Mouse (Mus musculus) cerebellum, adult 2 months (tissue): Measurements from ENCODE around the gene Ddt. TPM values are rescaled to one million over a fixed set of nuclear protein-coding genes. Genes with fewer than 3 reads are reported as not detected.

Source experiments
- DNase-seq, 2 experiments: peaks; one replicate each; pipeline ENCODE4 v3.0.0; 2021
- H3K27ac ChIP-seq: fragments of 200-500 bp; 2 replicates; pipeline ENCODE4 v1.5.1; 2012; ENCODE audit warnings: low read length, control low read depth, inconsistent platforms; ENCODE audit not compliant: insufficient read depth
- H3K27me3 ChIP-seq: fragments of 200-500 bp; 2 replicates; pipeline ENCODE4 v1.6.1; 2012; ENCODE audit warnings: inconsistent platforms, mild to moderate bottlenecking, low read length, moderate library complexity; ENCODE audit not compliant: control insufficient read depth, insufficient read depth
- H3K4me1 ChIP-seq: fragments of 200-500 bp; 2 replicates; pipeline ENCODE4 v1.6.1; 2011; ENCODE audit warnings: low read length; ENCODE audit not compliant: control insufficient read depth, insufficient read depth
- H3K4me3 ChIP-seq: fragments of 200-500 bp; replicated peaks from 2 replicates; pipeline ENCODE3; 2011; ENCODE audit warnings: mild to moderate bottlenecking, low read depth, low read length, control low read depth; ENCODE audit not compliant: insufficient read depth
- CTCF ChIP-seq: fragments of 200-500 bp; IDR thresholded peaks from 2 replicates; pipeline ENCODE4 v1.5.1; 2011; ENCODE audit warnings: low read depth, mild to moderate bottlenecking, control low read depth, low read length, moderate library complexity, borderline replicate concordance; ENCODE audit not compliant: insufficient read depth
- POLR2A ChIP-seq: fragments of 200-500 bp; IDR thresholded peaks from 2 replicates; pipeline ENCODE4 v1.6.1; 2011; ENCODE audit warnings: low read length, control low read depth, borderline replicate concordance; ENCODE audit not compliant: insufficient read depth
- WGBS: fragments of 180-500 bp; shearing (Covaris S2); methylation state at CpG from one replicate; pipeline ENCODE4 v1.1.7; 2018; 5-methylcytosine and 5-hydroxymethylcytosine counted together
- polyA plus RNA-seq: library from polyadenylated mRNA; depleted of rRNA; stranded (reverse); fragments of >200 nt; gene quantifications from 2 replicates; pipeline ENCODE4 v1.2.3, GENCODE M21; 2012; rRNA removed

The Ddt gene
- polyA plus RNA-seq, 1 experiment: 146 TPM

- no peaks in the 10 kb centered on the region for H3K27me3 ChIP-seq
- no peak overlapping the region for H3K27ac ChIP-seq
- H3K4me1 ChIP-seq: no peaks in the 10 kb centered on the region
- no peak for DNase-seq
- 85% methylated on average over 7 of the region's 7 CpGs for WGBS
- no peak for TF ChIP-seq CTCF
- no peak for TF ChIP-seq POLR2A
- H3K4me3 ChIP-seq: no peak overlapping the region
These were observed 47.8 kb downstream of the Ddt start for GRCm38 (mm10) chr10:75725449-75725848.

Other genes starting within 250 kb of the Ddt start
- 22.3 and 23.8 TPM in 2 replicates for gene Lrrc75b, start 213.1 kb downstream of the Ddt start, polyA plus RNA-seq
- gene Ggt1, start 211.8 kb downstream of the Ddt start, polyA plus RNA-seq: 3.2 and 3.5 TPM in 2 replicates
- 4.0 and 6.2 TPM in 2 replicates for gene Ggt5, start 184.1 kb downstream of the Ddt start, polyA plus RNA-seq
- 18.5 and 22.0 TPM in 2 replicates for gene Susd2, start 129.4 kb downstream of the Ddt start, polyA plus RNA-seq
- 48.6 and 62.2 TPM in 2 replicates for gene Cabin1, start 9.1 kb downstream of the Ddt start, polyA plus RNA-seq
- gene Gm20441, start 7.5 kb upstream of the Ddt start, polyA plus RNA-seq: not detected in 2 replicates
- gene Gstt3, start 8.0 kb upstream of the Ddt start, polyA plus RNA-seq: 8.5 and 8.7 TPM in 2 replicates
- gene Gstt1, start 25.2 kb upstream of the Ddt start, polyA plus RNA-seq: 37.6 and 40.1 TPM in 2 replicates
- 0.14 TPM in 1 of 2 replicates, not detected in the other for gene Gstt4, start 49.1 kb upstream of the Ddt start, polyA plus RNA-seq
- 21.0 and 26.6 TPM in 2 replicates for gene Gstt2, start 64.0 kb upstream of the Ddt start, polyA plus RNA-seq
- 1,309 and 1,339 TPM in 2 replicates for gene Mif, start 86.8 kb upstream of the Ddt start, polyA plus RNA-seq
- 3.4 TPM in 2 replicates for gene Derl3, start 120.0 kb upstream of the Ddt start, polyA plus RNA-seq
- 78.5 and 82.1 TPM in 2 replicates for gene Smarcb1, start 148.2 kb upstream of the Ddt start, polyA plus RNA-seq
- 567 and 609 TPM in 2 replicates for gene Chchd10, start 159.7 kb upstream of the Ddt start, polyA plus RNA-seq
- 2.3 and 3.0 TPM in 2 replicates for gene Mmp11, start 163.1 kb upstream of the Ddt start, polyA plus RNA-seq
- gene Gm867, start 167.3 kb upstream of the Ddt start, polyA plus RNA-seq: 0.54 and 0.70 TPM in 2 replicates
- gene Vpreb3, start 169.6 kb upstream of the Ddt start, polyA plus RNA-seq: 0.21 and 1.00 TPM in 2 replicates
- gene Gm5134, start 181.1 kb upstream of the Ddt start, polyA plus RNA-seq: 0.08 TPM in 1 of 2 replicates, not detected in the other